Mouse (Mus musculus) heart, postnatal 25 days (tissue): Measurements from ENCODE around the gene AW011738. TPM values are rescaled to one million over a fixed set of nuclear protein-coding genes. Genes with fewer than 3 reads are reported as not detected.
A peak's percentile ranks its signal among the peaks of the same experiment; 100 is the strongest.

Source experiments
- DNase-seq: peaks from one replicate; pipeline ENCODE4 v3.0.0; 2022; ENCODE audit warnings: low spot score
- intact Hi-C: fragments of 180-260 bp; cut with DNase I; formaldehyde crosslinking; loops from one replicate; pipeline ENCODE4 v1.15.1; 2025
- total RNA-seq, 2 experiments: library from RNA; stranded (reverse); gene quantifications; 2 replicates each; pipeline ENCODE4 v1.2.3; 2021

The AW011738 gene
- 1 to 10 TPM; 6.3 to 6.9 TPM for total RNA-seq

DNA sequence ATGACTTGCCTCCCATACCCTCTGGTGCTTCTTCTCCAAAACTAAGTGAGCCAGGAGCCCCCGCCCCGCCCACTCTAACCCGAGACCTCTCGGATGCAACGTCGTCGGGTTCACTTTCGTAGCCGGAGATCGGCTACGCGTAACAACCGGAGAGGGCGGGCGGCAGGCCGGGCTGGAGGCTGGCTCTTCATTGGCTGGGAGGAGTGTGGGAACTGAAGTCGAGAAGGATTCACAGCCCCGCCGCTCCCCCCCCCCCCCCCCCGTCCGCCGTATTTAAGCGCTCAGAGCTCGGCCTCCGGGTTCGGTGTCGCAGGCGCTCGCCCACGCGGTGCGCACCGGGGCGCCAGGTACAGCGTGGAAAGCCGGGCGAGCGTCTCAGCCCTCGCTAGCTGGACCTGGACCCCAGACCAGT lies at the start of gene AW011738:
Gene AW011738, plus strand, starts transcription at position 304 of the 412 bp plus-strand sequence.
- DNase-seq: peak; percentile 69
- intact Hi-C loops: loop anchor here (2.0 kb wide), 1 partner anchor 32 kb away; the partner anchor contains the start of gene Plekhn1

DNA sequence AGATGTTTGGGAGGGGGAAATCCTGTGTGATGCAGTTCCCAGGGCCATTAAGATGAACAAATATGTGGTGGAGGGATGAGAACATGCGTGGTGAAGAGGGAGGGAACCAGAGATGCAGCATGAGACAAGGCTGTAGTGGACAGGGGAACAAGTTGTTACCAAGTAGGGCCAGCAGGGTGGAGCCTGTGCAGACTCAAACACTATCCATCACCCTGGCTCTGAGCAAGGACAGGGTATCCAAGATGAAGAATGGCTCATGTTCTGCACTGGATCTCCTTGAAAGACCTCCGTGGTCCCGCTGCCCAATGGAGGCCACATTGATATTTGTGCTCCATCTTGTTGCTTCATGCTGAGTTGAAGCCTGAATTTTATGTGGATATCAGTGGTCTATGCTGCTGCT lies 48.3 kb upstream of the AW011738 start:
- DNase-seq: no peak
- intact Hi-C loops: no loop called here

DNA sequence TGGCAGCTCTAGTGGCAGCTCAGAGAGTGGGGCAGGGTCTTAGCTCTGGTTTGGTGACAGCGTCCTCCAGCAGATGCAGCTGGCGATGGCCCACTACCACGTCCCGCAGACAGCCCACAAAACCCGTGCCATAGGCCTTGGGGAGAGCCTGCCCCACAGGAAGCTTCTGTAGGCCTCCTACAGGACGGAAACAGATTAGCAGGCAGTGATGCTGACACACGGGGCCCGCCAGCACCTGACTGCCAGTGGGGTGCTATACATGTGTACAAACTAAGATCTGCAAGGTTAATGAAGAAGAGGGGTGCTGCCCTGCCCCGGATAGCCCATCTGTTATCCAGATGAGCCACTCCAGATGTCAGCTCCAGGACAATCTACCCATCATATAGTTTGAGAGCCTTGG lies 36.6 kb upstream of the AW011738 start:
- intact Hi-C loops: no loop called here
- no peak for DNase-seq

DNA sequence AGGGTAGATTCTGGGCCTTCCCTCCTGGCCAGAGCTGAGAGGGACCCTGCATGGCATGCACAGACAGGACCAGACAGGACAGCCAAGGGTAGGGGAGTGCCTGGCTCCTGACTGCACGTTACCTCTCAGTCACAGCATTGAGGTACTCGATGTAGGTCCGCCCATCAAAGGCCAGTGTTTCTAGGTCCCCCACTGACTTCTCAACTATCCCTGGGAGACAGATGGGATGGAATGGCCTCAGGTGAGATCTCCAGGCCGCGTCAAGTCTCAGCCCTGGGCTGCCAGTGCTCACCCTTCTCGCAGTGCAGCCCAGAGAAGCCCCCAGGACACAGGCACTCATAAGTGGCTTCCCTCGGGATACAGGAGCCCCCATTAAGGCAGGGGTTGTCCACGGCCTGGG lies 34.5 kb upstream of the AW011738 start:
- DNase-seq: peak; percentile 0
- intact Hi-C loops: no loop called here

DNA sequence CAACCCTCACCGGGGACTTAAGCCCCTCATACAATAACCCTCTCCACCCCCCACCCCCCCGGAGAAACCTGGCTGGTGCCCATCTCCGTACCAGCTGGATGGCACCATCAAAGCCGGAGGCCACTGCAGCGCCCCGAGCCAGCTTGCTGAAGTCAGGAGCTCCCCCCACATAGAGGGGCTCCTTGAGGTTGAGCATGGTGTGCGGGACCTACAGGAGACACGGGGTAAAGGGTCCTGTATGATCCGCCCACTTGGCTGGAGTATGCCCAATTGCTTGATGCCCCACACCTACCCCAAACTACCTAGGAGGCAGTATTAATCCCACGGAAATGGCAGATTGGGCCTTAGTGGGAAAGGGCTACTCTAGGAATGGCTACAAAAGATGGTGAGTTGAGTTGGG lies 34.0 kb upstream of the AW011738 start:
- intact Hi-C loops: no loop called here
- DNase-seq: no peak

DNA sequence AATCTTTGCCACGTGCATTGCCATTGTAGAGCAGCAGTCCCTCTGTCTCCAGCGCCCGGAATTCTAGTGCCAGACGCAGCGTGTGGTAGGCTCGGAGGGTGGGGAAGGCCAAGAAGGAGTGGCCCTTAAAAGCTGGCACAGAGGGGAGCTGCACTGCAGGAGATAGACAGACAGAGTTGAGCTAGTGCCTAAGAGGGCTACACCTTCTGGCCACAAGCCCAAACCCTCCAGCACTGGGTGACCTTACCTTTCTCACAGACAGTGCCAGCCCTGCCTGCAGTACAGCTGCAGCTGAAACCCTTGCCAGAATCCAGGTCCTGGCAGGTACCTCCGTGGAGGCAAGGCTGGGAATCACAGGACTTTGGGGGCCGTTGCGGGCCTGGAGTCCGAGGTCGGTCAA lies 31.3 kb upstream of the AW011738 start:
- intact Hi-C loops: no loop called here
- DNase-seq: peak; percentile 32

DNA sequence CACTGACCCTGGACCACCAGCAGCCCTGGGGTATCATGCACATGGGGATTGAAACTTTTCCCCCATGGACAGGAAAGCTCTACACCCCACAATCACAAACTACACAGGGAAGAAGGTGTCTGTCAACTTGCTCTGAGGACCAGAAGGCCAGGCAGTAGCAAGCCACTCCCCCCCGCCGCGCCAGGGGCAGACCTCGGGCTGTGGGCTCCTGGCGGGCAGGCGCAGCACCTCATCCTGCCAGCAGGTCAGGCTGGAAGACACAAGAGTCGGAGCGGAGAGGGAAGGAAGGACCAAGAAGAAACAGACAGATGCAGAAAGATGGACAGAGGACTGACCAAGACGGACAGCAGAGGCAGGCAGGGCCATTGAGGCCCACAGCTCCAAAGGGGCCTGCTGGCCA lies 25.5 kb upstream of the AW011738 start:
- intact Hi-C loops: no loop called here
- DNase-seq: no peak

DNA sequence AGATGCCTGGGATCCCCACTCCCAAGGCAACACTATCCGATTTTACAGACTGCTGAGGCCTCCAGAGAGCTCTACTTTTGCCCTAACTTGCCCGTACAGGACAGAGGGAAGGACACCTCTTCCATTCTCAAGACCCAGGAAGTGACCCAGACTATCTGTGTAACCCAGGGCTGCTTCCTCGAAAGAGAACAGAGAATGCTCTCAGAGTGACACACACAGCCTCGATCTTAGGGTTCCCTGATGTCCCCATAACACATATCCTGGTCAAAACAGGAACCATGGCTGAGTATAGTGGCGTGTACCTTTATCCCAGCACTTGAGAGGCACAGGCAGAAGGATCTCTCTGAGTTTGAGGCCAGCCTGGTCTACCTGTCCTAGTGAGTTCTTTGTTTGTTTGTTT lies 19.4 kb upstream of the AW011738 start:
- intact Hi-C loops: no loop called here

DNA sequence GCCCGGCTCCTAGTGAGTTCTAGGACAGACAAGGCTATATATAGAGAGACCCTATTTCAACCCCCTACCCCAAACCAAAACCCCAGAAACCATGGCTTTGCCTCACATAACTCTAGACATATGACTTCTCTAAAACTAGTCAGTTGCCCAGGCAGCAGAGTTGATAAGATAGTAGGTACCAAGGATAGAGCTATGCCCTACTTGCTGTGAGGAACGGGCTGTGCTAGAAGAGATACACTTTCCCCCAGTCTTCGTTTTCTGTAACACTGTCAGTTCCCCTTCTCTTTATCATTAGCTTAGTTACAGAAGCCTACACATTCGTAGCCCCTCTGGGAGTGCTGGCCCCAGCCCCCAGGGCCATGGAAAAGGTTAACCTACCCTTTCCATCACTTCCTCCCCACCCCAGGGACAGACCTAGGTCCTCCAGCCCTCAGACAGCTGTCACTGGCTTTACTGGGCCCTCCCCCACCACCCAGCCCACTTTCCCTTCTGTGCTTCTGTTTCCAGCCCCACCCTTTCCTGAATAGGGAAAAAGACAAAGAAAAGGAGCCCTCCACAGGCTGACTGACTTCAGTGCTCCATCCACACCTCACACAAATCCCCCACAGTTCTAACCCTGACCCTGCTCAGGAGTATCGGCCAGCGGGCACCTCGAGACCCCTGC lies 18.7 kb upstream of the AW011738 start:
- intact Hi-C loops: no loop called here
- no peak for DNase-seq

More for the DNA sequence above, 19.4 kb upstream of the AW011738 start:
- no peak for DNase-seq

DNA sequence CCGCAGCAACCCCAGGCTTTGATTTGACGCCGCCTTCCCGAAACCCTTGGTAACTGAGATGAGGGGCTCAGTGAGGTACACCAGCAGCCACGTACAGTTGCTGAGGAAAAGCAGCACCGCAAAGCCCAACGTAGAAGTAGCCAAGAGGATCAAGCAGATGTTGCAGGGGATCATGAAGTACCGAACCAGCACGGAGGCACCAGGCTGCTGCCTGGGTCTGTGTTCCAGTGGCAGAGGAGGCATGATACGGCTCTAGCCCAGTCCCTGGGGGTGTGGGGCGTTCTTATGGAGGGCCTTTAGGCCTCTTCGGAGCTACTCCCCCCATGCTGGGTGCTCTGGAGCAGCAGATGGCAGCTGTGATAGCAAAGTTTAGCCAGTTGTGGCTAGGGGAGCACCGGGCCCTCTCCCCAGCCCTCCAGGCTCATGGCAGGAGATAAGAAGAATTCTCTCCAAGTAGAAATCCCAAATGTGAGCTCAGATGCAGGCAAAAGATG lies 17.6 kb upstream of the AW011738 start:
- DNase-seq: no peak
- intact Hi-C loops: no loop called here

DNA sequence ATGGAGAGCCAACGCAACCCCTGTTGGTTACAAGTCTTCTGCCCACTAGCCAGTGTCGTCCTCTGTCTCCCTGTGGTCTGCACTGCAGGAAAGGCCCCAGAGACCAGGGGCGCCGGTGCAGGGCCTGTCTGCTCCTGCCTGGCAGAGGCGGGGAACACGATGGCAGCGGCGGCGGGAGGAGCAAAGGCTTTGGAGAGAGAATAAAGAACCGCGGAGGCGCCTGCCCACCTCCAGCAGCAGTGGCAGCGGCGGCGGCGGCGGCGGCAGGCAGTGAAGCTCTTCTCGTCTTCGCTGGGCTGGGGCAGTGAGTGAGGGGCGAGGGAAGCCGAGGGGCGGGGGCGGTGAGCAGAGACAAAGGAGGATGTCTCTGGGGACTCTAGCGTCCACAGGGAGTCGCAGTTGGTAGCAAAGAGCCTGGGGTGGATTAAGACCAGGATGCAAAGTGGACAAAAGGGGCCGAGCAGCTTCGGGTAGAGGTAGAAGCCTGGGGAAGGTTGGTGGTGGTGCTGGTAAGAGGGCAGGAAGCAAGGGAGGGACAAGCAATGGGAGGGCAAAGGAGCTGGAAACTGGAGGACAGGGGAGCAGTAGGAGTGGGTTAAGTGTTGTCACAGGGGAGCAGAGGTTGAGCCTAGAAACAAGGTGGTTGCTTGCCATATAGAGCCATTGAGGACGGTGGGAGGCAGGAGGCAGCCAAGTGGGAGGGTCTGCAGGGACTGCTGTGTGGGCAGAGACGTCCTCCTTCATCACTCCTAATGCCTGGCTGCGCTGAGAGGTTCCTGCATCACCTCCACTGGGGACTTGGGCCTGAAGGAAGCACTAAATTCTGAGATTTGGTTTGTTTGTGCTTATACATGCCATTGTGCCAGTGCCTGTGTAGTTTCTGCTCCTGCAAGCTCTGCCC lies 16.9 kb upstream of the AW011738 start:
- intact Hi-C loops: no loop called here
- DNase-seq: no peak

DNA sequence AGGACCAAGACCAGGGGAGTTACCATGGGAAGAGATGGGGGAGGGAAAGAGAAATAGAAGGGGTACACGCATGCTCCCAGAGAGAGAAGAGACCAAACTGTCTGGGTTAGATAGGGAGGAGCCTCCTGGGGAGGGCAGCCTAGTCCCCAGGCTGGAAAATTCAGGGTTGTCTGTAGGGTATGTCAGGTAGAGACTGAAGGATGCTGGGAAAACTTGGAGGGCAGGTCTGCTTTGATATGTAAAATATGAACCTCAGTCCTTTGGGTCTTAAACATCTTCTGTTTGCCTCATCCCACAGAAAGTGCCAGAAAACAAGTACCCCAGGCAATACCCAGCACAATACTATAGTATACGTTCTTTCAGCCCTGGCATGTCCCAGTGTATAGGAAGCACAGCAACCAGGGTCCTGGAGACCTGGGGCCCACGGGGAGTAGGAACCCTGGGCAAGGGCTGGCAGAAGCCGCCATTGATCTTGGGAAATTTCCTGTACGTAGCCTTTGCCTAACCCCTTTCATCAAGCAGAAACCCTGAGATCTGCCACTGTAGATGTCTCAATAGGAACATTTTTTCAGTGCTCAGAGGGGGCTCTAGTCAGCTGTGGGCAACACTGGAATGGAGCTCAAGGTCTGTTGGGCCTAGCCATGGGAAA lies 14.8 kb upstream of the AW011738 start:
- no peak for DNase-seq
- intact Hi-C loops: no loop called here

DNA sequence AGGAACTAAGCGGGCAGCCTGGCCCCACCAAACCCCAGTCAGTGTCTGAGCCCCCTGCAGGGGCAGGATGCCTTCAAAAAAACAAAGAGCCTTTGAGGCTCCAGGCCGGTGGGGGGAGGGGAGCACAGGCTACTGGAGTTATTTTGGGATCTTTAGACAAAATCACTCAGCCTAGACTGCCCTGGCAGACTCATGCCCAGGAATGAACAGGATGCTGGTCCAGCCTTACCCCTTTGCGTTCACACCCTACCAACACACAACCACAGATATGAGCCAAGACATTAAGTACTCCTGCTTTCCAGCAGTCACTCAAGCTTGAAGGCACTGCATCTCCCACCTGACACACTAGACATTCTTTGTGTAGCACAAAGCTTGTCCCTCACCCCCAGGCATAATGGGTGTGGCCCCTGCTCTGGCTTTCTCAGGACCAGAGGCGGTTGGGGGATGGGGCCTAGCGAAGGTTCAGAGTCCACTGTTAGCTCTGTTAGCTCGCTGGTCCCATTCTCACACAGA lies 14.2 kb upstream of the AW011738 start:
- DNase-seq: no peak
- intact Hi-C loops: no loop called here

DNA sequence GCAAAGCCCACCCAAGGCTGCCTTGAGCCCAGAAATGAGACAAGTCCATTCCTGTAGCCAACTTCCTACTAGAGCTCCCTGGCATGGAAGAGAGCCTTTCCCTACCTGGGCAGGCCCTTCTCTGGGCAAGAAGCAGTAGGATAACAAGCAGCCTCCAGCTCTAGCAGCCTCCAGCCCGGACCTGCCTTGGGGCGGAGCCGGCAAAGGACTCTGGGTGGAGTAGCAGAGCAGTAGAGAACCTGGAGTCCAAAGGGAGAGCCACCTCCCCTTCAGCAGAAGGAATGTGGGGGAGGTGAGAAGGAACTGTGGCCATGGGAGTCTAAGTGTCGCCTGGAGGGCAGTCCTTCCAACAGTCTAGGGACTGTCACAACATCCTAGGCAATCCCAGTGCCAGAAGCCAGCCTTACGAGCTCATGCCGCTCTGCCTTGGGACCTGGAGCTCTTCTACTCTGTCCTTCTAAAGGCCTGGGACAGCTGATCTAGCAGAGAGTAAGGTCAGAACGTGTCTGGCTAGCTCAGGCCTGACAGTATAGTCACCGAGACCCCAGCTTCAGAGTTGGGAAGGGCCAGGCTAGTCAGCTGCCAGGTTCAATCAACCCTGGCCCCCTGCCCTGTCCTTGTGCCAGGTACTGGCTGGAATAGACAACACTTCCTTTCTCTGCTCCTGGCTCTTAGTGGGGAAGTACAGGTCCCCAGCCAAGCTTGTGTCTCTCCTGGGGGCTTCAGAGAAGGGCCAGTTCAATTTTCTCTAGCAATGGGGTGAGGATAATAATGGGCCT lies 10.5 kb upstream of the AW011738 start:
- no peak for DNase-seq
- intact Hi-C loops: no loop called here

DNA sequence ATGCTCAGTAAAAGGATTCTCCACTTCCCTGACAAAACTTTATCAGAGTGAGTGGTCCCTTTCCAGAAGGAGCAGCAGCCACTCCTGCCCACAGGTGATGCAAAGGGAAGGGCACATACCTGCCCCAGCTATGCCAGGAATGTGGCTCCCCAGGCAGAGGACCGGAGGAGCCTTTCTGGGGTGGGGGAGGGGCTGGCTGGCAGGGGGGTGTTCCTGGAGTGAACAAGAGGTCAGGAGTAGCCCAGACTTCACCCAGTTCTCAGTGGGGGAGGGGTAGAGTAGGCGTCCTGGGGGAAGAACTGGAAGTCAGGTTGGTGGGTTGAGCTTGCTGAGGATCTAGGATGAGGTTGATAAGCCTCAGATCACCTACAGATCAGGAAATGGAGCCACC lies 9.9 kb upstream of the AW011738 start:
- intact Hi-C loops: no loop called here
- DNase-seq: no peak

DNA sequence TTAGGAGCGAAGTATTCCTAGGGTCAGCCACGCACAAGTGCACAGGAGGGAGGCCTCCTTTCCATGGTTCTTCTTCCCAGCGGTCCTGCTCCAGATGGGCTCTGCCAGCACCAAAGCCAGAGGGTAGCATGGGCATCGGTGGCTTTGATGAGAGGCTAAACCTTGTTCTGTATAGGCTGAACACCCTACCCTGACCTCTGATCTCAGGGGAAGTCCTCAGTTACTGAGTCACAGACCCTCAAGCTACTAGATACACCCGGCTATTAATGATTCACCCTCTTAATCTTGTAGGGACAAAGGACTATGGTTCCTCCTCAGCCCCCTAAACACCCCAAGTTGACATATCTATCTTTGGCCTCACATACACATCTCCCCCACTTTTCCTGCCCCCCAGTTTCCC lies 9.2 kb upstream of the AW011738 start:
- no peak for DNase-seq
- intact Hi-C loops: no loop called here

DNA sequence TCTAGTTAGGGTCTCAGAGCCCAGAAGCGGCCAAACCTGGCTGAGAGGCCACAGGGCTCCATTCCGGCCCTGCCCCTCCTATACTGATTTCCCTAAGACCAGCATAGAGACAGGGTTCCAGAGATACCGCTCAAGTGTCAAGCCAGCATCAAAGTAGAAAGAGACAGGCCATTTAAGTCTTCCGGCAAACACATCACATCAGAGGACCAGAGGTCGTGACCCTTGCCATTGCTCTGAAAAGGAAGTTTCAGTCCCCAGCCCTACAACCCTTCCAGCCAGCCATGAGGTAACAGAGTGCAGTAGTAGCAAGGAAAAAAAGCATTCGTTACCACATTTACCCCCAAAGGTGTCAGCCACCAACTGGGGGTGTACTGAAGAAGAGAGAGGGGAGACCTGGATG lies 8.8 kb upstream of the AW011738 start:
- intact Hi-C loops: no loop called here
- no peak for DNase-seq

DNA sequence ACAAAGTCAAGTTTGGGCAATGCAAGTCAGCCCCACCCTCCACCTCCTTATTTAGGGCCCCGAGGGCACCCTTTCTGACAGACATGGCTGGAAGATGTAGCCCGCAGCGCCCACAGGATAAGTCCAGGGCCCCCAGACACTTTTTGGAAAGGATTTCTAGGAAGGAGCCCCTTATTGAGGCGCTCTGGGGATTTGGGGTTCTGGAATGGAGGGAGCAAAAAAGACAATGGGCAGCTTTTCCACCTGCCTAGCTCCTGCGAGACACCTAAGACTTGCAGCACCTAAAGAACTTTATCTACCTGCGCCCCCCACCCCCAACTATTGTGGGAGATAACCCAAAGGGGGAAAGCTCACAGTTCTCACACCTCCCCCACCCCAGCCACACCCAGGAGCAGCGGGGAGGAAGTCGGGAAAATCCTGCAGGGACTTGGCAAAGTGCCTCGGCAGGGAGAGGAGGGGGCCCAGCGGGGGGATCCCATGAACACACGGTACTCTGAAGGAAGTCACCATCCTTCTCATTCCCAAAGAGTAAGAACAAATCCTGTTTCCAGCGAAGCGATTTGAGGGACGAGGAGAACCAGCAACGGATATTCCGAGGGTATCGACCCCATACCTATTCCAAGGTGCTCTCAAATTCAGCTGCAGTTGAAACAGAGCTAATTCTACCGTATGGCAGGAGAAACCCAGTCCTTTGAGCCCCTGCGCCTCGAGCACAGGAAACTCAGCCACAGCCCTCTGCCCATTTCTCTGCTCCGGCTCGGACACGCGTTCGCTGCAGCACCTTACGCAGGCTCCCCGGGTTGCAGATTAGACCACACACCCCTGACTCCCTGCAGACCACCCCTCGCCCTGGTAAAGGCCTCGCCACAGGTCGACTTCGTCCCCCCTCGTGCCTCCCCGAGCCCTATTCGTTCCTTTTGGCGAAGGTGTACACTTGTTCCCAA lies 6.9 kb upstream of the AW011738 start:
- peak; percentile 40 for DNase-seq
- intact Hi-C loops: loop anchor here (2.0 kb wide), 1 partner anchor 85 kb away; no protein-coding TSS in a partner anchor
